Mouse (Mus musculus) liver, embryonic 16.5 days (tissue): ENCODE results near the gene Dgkq. TPM values are rescaled to one million over a fixed set of nuclear protein-coding genes. Genes with fewer than 3 reads are reported as not detected.

Experiments
- ATAC-seq: fragments of 200-750 bp; cut with Nextera tagmentation; 2 replicates; pipeline ENCODE4 v1.8.0; 2017; ENCODE audit warnings: low read depth, mild to moderate bottlenecking, moderate number of reproducible peaks, moderate library complexity
- H3K27ac ChIP-seq: fragments of 300-500 bp; sonication (generic); 2 replicates; pipeline ENCODE4 v1.5.1; 2014; ENCODE audit warnings: mild to moderate bottlenecking, low read length
- H3K27me3 ChIP-seq: fragments of 300-500 bp; sonication (generic); 2 replicates; pipeline ENCODE4 v1.6.1; 2014; ENCODE audit warnings: low read depth, low read length, mixed read lengths; ENCODE audit not compliant: control insufficient read depth, insufficient read depth
- H3K36me3 ChIP-seq: fragments of 300-500 bp; sonication (generic); 2 replicates; pipeline ENCODE4 v1.6.1; 2014; ENCODE audit warnings: mild to moderate bottlenecking; ENCODE audit not compliant: control insufficient read depth, insufficient read depth
- H3K4me1 ChIP-seq: fragments of 300-500 bp; sonication (generic); 2 replicates; pipeline ENCODE4 v1.6.1; 2014; ENCODE audit warnings: low read depth, low read length, mixed read lengths; ENCODE audit not compliant: control insufficient read depth
- H3K4me2 ChIP-seq: fragments of 300-500 bp; sonication (generic); 2 replicates; pipeline ENCODE4 v1.6.1; 2014; ENCODE audit warnings: low read depth, low read length, mixed read lengths
- H3K4me3 ChIP-seq: fragments of 300-500 bp; sonication (generic); 2 replicates; pipeline ENCODE4 v1.5.1; 2014; ENCODE audit warnings: low read depth, mild to moderate bottlenecking, low read length
- H3K9ac ChIP-seq: fragments of 300-500 bp; sonication (generic); 2 replicates; pipeline ENCODE4 v1.6.1; 2014; ENCODE audit warnings: low read depth, low read length
- H3K9me3 ChIP-seq: fragments of 300-500 bp; sonication (generic); replicated peaks from 2 replicates; pipeline ENCODE4 v1.6.1; 2016; ENCODE audit warnings: low read length; ENCODE audit not compliant: control insufficient read depth
- WGBS: fragments of 180-500 bp; shearing (Covaris S2); extraction: QIAGEN DNeasy Blood & Tissue Kit; methylation state at CpG from one replicate; pipeline ENCODE4 v1.1.7; 2014; ENCODE audit not compliant: insufficient replicate concordance; 5-methylcytosine and 5-hydroxymethylcytosine counted together
- polyA plus RNA-seq: library from polyadenylated mRNA; unstranded; fragments of >200 nt; fragmentation: Nextera tagmentation; extraction: Ambion mirVana; gene quantifications from 2 replicates; pipeline ENCODE4 v1.2.1, GENCODE M21; 2015

Gene Dgkq
- polyA plus RNA-seq, 1 experiment from 2014 or later, result 3.4 TPM

- WGBS, result 16% methylated on average over 36 of the region's 36 CpGs
- Histone ChIP-seq H3K9me3 (no peaks in the 10 kb centered on the region), H3K27ac (peak overlapping the region; percentile 77), H3K27me3 (no peaks in the 10 kb centered on the region; the same call in 1 of the 2 replicates), H3K9ac (peak overlapping the region; percentile 91), H3K4me3 (peak overlapping the region; percentile 86), H3K4me2 (peak overlapping the region; percentile 94), H3K36me3 (peaks cover under 1% of the 10 kb centered on the region; the same call in 1 of the 2 replicates), H3K4me1 (peaks cover 17% of the 10 kb centered on the region)
- peak; percentile 99 for ATAC-seq
Measured at GRCm38 (mm10) chr5:108660632-108661268, 8.7 kb downstream of the Dgkq start.

DNA sequence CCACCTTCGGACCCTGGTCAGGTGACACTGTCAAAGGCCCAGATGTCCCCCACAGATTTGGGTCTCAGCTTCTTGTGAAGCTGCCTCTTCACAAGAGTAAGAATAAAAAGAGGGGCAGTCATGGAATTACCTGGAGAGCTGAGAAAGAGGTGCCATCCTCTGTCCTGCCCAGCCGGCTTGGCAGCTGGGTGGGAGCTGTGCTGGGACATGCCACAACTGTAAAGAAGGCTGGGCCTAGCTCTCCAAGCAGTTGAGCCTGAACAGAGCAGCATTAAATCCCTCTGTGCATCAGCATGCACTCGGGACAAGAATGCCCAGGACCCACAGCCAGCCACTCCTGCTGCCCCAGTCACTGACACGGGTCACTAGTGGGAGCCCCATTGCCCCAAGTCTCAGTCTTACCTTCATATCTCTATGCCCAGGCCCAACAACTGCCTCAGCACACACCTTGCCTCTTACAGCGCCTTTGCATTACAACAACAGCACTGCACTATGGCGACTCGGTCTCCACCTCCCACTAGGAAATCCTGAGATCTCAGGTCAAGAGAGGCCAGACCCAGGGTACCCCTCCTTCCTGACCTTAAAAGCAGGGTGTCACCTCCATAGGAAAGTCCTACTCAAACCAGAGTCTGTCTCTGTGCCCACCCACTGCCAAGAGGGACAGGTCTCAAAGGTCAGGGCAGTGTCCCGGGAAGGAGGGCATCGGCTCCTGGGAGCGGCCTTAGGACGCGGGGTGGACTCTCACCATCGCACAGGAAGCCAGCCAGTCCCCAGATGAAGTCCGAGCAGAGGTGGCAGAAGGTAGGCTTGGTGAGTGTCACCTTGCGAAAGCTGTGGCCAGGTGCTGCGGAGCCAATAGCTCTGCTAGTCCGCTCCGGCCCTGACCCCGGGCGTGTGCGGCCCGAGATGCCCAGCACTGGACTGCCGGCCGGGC is 9.5 kb downstream of the Dgkq start, which contains the start of gene Idua:
Gene Idua (plus strand): TSS at position 634 of the 934 bp plus-strand sequence.
- Histone ChIP-seq H3K9ac (peak within 1 kb of the TSS; percentile 91), H3K27me3 (no peaks in the 10 kb centered on the region; the same call in 1 of the 2 replicates), H3K4me3 (peak within 1 kb of the TSS; percentile 86), H3K9me3 (no peaks in the 10 kb centered on the region), H3K4me1 (peaks cover 17% of the 10 kb centered on the region), H3K36me3 (peaks cover 2% of the 10 kb centered on the region; the same call in 1 of the 2 replicates), H3K27ac (peak within 1 kb of the TSS; percentile 77), H3K4me2 (peak within 1 kb of the TSS; percentile 94)
- ATAC-seq, result peak; percentile 45
- WGBS, result 8% methylated on average over 24 of the region's 24 CpGs

- Histone ChIP-seq H3K9ac (no peak overlapping the region), H3K9me3 (no peaks in the 10 kb centered on the region), H3K27me3 (no peaks in the 10 kb centered on the region), H3K27ac (no peak overlapping the region), H3K4me3 (no peak overlapping the region), H3K36me3 (peaks cover 14% of the 10 kb centered on the region), H3K4me1 (peaks cover 17% of the 10 kb centered on the region), H3K4me2 (no peak overlapping the region)
- 75% methylated on average over 1 of the region's 1 CpGs for WGBS
- ATAC-seq, result no peak
Measured at GRCm38 (mm10) chr5:108658611-108659010, 10.9 kb downstream of the Dgkq start.

DNA sequence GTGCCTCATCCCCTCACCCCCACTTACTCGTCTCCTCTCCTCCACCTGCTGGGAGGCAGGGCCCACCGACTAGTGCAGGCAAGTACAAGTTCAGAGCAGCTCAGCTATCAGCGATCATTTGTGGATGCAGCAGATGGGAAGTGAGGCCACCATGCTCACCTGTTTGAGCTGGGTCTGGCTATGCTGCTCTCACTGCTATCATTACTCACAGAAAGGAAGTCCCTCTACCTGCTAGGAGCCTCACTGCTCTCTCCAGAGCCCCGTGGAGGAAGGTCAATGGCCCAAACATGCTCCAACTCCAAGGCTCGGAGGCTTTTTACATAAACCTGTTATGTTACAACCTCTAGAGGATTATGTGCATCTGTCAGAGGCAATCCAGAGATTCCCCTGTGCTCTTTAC is 12.1 kb downstream of the Dgkq start:
- H3K9ac ChIP-seq, result no peak overlapping the region
- no peak for ATAC-seq
- no peak overlapping the region for H3K27ac ChIP-seq
- H3K4me1 ChIP-seq, result peaks cover 17% of the 10 kb centered on the region
- no peak overlapping the region for H3K4me2 ChIP-seq
- peaks cover 19% of the 10 kb centered on the region for H3K36me3 ChIP-seq
- 60% methylated on average over 5 of the region's 5 CpGs for WGBS
- H3K4me3 ChIP-seq, result no peak overlapping the region
- no peaks in the 10 kb centered on the region for H3K9me3 ChIP-seq
- H3K27me3 ChIP-seq, result no peaks in the 10 kb centered on the region

- Histone ChIP-seq H3K9me3 (no peaks in the 10 kb centered on the region), H3K9ac (no peak overlapping the region), H3K27ac (no peak overlapping the region), H3K27me3 (no peaks in the 10 kb centered on the region), H3K36me3 (peaks cover 21% of the 10 kb centered on the region), H3K4me1 (peaks cover 15% of the 10 kb centered on the region), H3K4me3 (no peak overlapping the region), H3K4me2 (no peak overlapping the region)
- ATAC-seq, result no peak
- WGBS, result 88% methylated on average over 15 of the region's 15 CpGs
Measured at GRCm38 (mm10) chr5:108655891-108656650, 13.4 kb downstream of the Dgkq start.

DNA sequence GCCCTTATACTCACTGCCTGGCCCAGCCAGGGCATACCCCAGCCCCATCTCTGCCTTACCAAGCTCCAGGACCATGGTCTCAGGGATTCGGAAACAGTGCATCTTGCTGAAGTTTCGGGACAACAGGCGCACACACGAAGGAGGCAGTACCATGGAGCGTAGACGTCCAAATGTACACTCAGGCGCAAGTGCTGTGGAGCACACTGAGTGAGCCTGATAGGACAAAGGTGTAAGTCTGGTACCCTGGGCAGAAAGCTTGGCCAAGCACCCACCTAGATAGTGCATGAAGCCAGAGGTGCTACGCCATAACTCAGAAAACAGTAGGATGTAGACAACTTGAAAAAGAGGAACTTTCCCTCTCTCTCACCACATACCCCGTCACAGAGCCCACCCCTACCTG is 14.1 kb downstream of the Dgkq start:
- Histone ChIP-seq H3K4me2 (no peak overlapping the region), H3K4me1 (peaks cover 12% of the 10 kb centered on the region), H3K27me3 (no peaks in the 10 kb centered on the region), H3K9me3 (no peaks in the 10 kb centered on the region), H3K9ac (no peak overlapping the region), H3K4me3 (no peak overlapping the region), H3K27ac (no peak overlapping the region), H3K36me3 (peaks cover 21% of the 10 kb centered on the region)
- ATAC-seq, result no peak
- WGBS, result 86% methylated on average over 9 of the region's 9 CpGs

DNA sequence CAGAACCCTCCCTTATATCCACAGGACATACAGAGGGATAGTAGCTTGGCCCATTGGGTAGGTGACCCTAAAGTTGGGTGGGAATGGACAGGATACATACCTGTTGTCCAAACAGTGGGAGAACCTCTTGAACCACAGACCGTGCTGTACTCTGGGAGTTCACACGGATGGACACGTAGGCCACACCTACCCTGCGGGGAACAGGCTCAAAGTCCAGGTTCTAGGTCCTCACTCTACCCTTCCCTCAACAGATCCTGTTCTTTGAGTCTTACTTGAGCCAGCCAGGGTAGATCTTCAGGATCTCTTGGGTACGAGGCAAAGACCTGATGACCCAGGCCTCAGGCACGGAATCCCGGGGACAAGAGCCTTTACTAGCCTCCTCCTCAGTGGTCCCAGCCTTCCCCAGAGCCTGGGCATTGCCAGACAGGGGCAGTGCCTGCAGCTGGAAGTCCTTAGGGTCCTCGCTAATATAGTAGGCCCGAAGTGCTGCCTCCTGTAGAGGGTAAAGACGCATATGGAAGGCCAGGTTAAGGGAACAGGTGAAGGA is 15.0 kb downstream of the Dgkq start:
- Histone ChIP-seq H3K4me3 (no peak overlapping the region), H3K9ac (no peak overlapping the region), H3K4me2 (no peak overlapping the region), H3K4me1 (peaks cover 6% of the 10 kb centered on the region), H3K27ac (no peak overlapping the region), H3K27me3 (no peaks in the 10 kb centered on the region), H3K9me3 (no peaks in the 10 kb centered on the region), H3K36me3 (peaks cover 21% of the 10 kb centered on the region)
- 83% methylated on average over 10 of the region's 10 CpGs for WGBS
- no peak for ATAC-seq

DNA sequence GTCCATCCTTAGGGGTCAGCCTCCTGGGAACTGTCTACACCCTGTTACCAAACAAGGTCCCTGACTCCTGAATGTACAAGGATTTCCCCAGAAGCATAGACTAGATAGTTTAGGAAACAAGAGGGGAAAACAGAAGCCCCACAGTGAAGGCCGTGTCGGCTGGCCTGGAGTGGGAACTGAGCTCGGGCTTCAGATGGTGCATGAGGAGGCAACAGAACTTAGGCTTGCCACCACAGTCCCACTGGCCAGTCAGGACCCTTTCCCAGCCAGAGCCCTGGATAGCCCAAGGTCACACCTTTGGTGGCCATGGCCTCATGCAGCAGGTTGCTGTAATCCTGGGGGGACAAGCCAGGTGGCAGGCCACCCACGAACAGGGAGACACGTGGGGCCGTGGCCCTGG is 16.1 kb downstream of the Dgkq start:
- no peak for ATAC-seq
- WGBS, result 76% methylated on average over 6 of the region's 6 CpGs
- H3K9me3 ChIP-seq, result no peaks in the 10 kb centered on the region
- peaks cover 21% of the 10 kb centered on the region for H3K36me3 ChIP-seq
- H3K9ac ChIP-seq, result no peak overlapping the region
- H3K27ac ChIP-seq, result no peak overlapping the region
- H3K4me2 ChIP-seq, result no peak overlapping the region
- H3K4me1 ChIP-seq, result no peaks in the 10 kb centered on the region; the same call in none of the 2 replicates
- H3K4me3 ChIP-seq, result no peak overlapping the region
- H3K27me3 ChIP-seq, result no peaks in the 10 kb centered on the region
